Mouse (Mus musculus) hematopoietic stem cell, adult 5-6 weeks (primary cell): Measurements from ENCODE around the gene Pink1. TPM values are rescaled to one million over a fixed set of nuclear protein-coding genes. Genes with fewer than 3 reads are reported as not detected.

Source experiments
- ATAC-seq, 2 experiments: fragments of 125-278 bp in 1 of 2; replicated peaks in 1 of 2; 2 replicates each; pipeline ENCODE4 v1.8.0; 2016 to 2017; ENCODE audit warnings: inconsistent platforms in 2 of 2, mild to moderate bottlenecking in 2 of 2, moderate number of reproducible peaks in 2 of 2, low read depth in 1 of 2, moderate TSS enrichment in 1 of 2; ENCODE audit not compliant: low FRiP score in 2 of 2, poor library complexity in 2 of 2, severe bottlenecking in 2 of 2, insufficient read depth in 1 of 2, low TSS enrichment in 1 of 2
- total RNA-seq: library from RNA; stranded (forward); fragments of 172-1452, 232-1000 nt; gene quantifications from 2 replicates; pipeline ENCODE4 v1.2.3, GENCODE M21; 2017

The Pink1 gene
- total RNA-seq, 1 experiment from 2014 or later = 50.6 TPM

GRCm38 (mm10) chr4:138293949-138294550, 32.1 kb downstream of the Pink1 start:
- no peak for ATAC-seq

DNA sequence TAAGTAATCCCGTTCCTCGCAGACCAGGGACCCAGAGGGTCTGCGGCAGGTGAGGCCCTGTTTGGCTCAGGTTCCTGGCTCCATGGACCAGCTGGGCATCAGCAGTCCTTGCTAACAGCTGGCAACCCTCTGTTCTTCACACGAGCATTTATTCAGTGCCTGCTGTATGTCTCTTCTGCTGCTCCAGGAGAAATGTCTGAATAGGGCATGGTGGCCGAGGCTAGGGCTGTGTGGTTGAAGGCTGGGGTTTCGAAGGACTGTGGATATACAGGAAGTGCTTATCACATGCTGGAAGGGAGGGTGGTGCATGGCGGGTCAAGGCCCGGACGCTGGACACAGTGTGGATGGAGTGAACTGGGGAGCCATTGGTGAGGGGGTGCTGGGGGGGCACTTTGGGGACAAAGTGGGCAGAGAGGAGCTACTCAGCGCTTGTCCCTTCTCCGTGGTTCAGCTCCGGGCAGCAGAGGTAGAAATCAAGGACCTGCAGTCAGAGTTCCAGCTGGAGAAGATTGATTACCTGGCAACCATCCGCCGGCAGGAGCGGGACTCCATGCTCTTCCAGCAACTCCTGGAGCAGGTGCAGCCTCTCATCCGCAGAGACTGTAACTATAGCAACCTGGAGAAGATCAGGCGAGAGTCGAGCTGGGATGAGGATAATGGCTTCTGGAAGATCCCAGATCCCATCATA, 32.7 kb downstream of the Pink1 start:
- ATAC-seq = no peak

- no peak for ATAC-seq
Observed at GRCm38 (mm10) chr4:138292028-138292427, 34.1 kb downstream of the Pink1 start.

DNA sequence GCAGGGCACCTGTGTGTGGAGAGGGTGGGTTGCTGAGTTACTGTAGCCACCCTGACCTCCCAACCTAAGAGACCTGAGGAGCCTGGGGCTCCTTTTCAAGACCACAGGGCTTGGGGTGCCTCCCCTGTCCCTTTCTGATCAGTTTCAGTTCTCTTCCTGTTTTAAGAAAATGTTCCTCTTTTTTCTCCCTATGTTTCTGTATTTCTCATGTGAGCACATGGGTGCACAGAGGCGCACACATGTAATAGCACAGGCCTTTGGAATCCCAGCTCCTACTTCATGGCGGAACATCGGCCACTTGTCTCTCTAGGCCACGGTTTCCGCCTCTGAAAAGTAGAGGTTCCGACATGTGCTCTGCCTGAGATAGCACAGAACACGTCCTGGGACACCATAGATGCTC, 37.4 kb downstream of the Pink1 start:
- no peak for ATAC-seq

DNA sequence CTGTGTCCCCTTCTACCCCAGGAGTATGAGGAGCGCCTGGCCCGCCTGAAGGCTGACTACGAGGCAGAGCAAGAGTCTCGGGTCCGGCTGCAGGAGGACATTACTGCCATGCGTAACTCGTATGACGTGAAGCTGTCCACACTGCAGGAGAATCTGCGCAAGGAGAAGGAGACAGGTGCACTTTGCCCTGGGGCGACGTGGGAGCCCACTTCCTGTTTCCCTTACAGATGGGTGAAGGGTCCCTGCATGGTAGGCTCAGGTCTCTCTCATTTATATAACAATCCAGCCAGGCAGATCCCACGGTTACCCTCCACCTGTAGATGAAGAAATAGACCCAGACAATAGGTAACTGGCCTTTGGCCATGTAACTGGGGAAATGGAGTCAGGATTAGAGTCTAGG, 39.7 kb downstream of the Pink1 start:
- ATAC-seq = no peak

DNA sequence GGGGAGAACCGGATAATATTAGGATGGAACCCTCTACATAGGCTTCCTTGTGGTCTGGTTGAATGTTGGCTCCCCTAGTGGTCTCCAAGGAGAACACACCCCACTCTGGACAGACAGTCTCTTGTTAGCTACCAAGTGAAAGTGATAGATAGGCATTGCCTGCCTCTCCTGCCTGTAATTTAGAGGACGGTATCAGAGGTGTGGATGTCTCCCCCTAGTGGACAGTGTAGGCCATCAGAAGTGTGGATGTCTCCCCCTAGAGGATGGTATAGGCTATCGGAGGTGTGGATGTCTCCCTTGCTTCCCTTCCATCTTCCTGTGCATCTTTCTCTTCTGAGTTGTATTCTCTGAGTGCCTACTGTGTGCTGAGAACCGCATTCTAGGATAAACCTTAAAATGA, 43.3 kb downstream of the Pink1 start:
- peak; percentile 97 for ATAC-seq

DNA sequence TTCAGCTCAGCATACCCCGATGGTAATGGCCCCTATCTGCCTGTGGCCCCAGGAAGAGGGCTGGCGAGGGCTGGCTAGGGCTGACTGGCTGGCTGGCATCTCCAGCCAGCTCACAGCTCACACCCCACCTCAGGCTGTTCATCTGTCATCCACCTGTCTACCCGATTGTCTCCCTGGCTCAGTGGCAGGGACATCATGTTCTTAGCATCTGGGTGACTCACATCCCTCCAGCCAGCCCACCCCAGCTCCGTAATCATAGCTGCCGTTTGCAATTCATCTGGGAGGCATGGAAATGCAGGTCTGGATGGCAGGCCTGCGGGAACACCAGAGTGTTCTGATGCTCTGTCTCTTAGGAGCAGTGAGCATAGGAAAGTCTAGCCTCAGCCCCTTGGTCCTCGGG, 47.8 kb downstream of the Pink1 start:
- no peak for ATAC-seq

- no peak for ATAC-seq
Observed at GRCm38 (mm10) chr4:138272011-138272997, 53.8 kb downstream of the Pink1 start.

DNA sequence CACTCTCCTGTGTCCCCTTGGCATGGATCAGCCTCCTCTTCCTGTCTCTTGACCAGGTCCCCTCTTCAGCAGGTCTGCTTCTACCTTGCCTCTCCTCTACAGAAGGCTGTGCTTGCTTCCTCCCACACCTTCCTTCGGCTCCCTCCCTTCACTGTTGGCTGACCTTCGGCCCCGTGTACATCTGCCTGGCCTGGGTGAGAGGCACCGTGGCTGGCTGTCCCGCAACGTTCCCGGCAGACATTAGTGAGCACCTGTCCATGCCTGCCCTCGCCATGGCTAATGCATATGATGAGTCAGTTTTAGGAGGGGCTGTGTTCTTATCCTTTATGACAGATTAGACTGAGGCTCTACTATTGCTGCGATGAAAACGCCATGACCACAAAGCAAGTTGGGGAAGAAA, 58.2 kb downstream of the Pink1 start:
- no peak for ATAC-seq

Other genes starting within 250 kb of the Pink1 start
- gene Hp1bp3, start 110.0 kb downstream of the Pink1 start, total RNA-seq = 289 and 297 TPM in 2 replicates
- gene Sh2d5, start 75.9 kb downstream of the Pink1 start, total RNA-seq = 41.4 and 48.7 TPM in 2 replicates
- 8.0 and 9.4 TPM in 2 replicates for gene Kif17, start 75.9 kb downstream of the Pink1 start, total RNA-seq
- gene Ddost, start 21.6 kb downstream of the Pink1 start, total RNA-seq = 95.1 and 97.5 TPM in 2 replicates
- gene Cda, start 41.7 kb upstream of the Pink1 start, total RNA-seq = not detected in 2 replicates
- 0.45 TPM in 1 of 2 replicates, not detected in the other for gene Fam43b, start 70.2 kb upstream of the Pink1 start, total RNA-seq
- gene Mul1, start 108.4 kb upstream of the Pink1 start, total RNA-seq = 6.3 and 10.1 TPM in 2 replicates
- 0.13 and 0.60 TPM in 2 replicates for gene Camk2n1, start 128.0 kb upstream of the Pink1 start, total RNA-seq